Mouse (Mus musculus) cerebellum, adult 2 months (tissue): ENCODE data around the gene Prss30. TPM values are rescaled to one million over a fixed set of nuclear protein-coding genes. Genes with fewer than 3 reads are reported as not detected.

ENCODE experiments used
- DNase-seq, 2 experiments: peaks; one replicate each; pipeline ENCODE4 v3.0.0; 2021
- H3K27ac ChIP-seq: fragments of 200-500 bp; 2 replicates; pipeline ENCODE4 v1.5.1; 2012; ENCODE audit warnings: low read length, control low read depth, inconsistent platforms; ENCODE audit not compliant: insufficient read depth
- H3K27me3 ChIP-seq: fragments of 200-500 bp; 2 replicates; pipeline ENCODE4 v1.6.1; 2012; ENCODE audit warnings: inconsistent platforms, mild to moderate bottlenecking, low read length, moderate library complexity; ENCODE audit not compliant: control insufficient read depth, insufficient read depth
- H3K4me1 ChIP-seq: fragments of 200-500 bp; 2 replicates; pipeline ENCODE4 v1.6.1; 2011; ENCODE audit warnings: low read length; ENCODE audit not compliant: control insufficient read depth, insufficient read depth
- H3K4me3 ChIP-seq: fragments of 200-500 bp; replicated peaks from 2 replicates; pipeline ENCODE3; 2011; ENCODE audit warnings: mild to moderate bottlenecking, low read depth, low read length, control low read depth; ENCODE audit not compliant: insufficient read depth
- CTCF ChIP-seq: fragments of 200-500 bp; IDR thresholded peaks from 2 replicates; pipeline ENCODE4 v1.5.1; 2011; ENCODE audit warnings: low read depth, mild to moderate bottlenecking, control low read depth, low read length, moderate library complexity, borderline replicate concordance; ENCODE audit not compliant: insufficient read depth
- POLR2A ChIP-seq: fragments of 200-500 bp; IDR thresholded peaks from 2 replicates; pipeline ENCODE4 v1.6.1; 2011; ENCODE audit warnings: low read length, control low read depth, borderline replicate concordance; ENCODE audit not compliant: insufficient read depth
- WGBS: fragments of 180-500 bp; shearing (Covaris S2); methylation state at CpG from one replicate; pipeline ENCODE4 v1.1.7; 2018; 5-methylcytosine and 5-hydroxymethylcytosine counted together
- polyA plus RNA-seq: library from polyadenylated mRNA; depleted of rRNA; stranded (reverse); fragments of >200 nt; gene quantifications from 2 replicates; pipeline ENCODE4 v1.2.3, GENCODE M21; 2012; rRNA removed

Prss30 gene
- polyA plus RNA-seq, result 0.11 and 0.16 TPM in 2 replicates

- no peak for DNase-seq
- Histone ChIP-seq H3K4me3 (no peak within 1 kb of the TSS), H3K27me3 (no peaks in the 10 kb centered on the region), H3K27ac (no peak within 1 kb of the TSS), H3K4me1 (no peaks in the 10 kb centered on the region)
- WGBS, result 66% methylated on average over 10 of the region's 10 CpGs
- no peak for TF ChIP-seq POLR2A
Measured at GRCm38 (mm10) chr17:23980297-23980909, at the start of gene Prss30. Gene Prss30, minus strand, starts transcription at chr17:23980566.

- TF ChIP-seq CTCF (no peak), POLR2A (no peak)
- 66% methylated on average over 7 of the region's 7 CpGs for WGBS
- H3K27ac ChIP-seq, result no peak overlapping the region
- H3K4me3 ChIP-seq, result no peak overlapping the region
- no peaks in the 10 kb centered on the region for H3K27me3 ChIP-seq
- H3K4me1 ChIP-seq, result no peaks in the 10 kb centered on the region
- DNase-seq, result no peak
Measured at GRCm38 (mm10) chr17:24029477-24029876, 49.1 kb upstream of the Prss30 start.

GRCm38 (mm10) chr17:24021375-24022199, 41.2 kb upstream of the Prss30 start:
- DNase-seq, result no peak
- Histone ChIP-seq H3K27ac (no peak overlapping the region), H3K27me3 (no peaks in the 10 kb centered on the region), H3K4me3 (no peak overlapping the region), H3K4me1 (no peaks in the 10 kb centered on the region)
- 64% methylated on average over 5 of the region's 5 CpGs for WGBS
- TF ChIP-seq POLR2A, result no peak
- no peak for TF ChIP-seq CTCF

- H3K4me1 ChIP-seq, result no peaks in the 10 kb centered on the region
- H3K27ac ChIP-seq, result no peak overlapping the region
- no peaks in the 10 kb centered on the region for H3K27me3 ChIP-seq
- WGBS, result 83% methylated on average over 6 of the region's 6 CpGs
- H3K4me3 ChIP-seq, result no peak overlapping the region
- TF ChIP-seq POLR2A (no peak), CTCF (no peak)
- no peak for DNase-seq
Measured at GRCm38 (mm10) chr17:24020696-24021095, 40.3 kb upstream of the Prss30 start.

GRCm38 (mm10) chr17:24015727-24016126, 35.4 kb upstream of the Prss30 start:
- H3K27ac ChIP-seq, result no peak overlapping the region
- no peaks in the 10 kb centered on the region for H3K27me3 ChIP-seq
- H3K4me3 ChIP-seq, result no peak overlapping the region
- 27% methylated on average over 14 of the region's 14 CpGs for WGBS
- TF ChIP-seq POLR2A (no peak), CTCF (peak; percentile 48; the same call in 1 of the 2 replicates)
- DNase-seq, result peak in 1 of 2 experiments; percentile 29
- H3K4me1 ChIP-seq, result no peaks in the 10 kb centered on the region

- H3K27ac ChIP-seq, result no peak overlapping the region
- no peak for TF ChIP-seq POLR2A
- TF ChIP-seq CTCF, result no peak
- H3K4me3 ChIP-seq, result no peak overlapping the region
- DNase-seq, result no peak
- H3K27me3 ChIP-seq, result no peaks in the 10 kb centered on the region
- H3K4me1 ChIP-seq, result no peaks in the 10 kb centered on the region
- 85% methylated on average over 5 of the region's 5 CpGs for WGBS
Measured at GRCm38 (mm10) chr17:24014433-24014965, 34.1 kb upstream of the Prss30 start.

- DNase-seq, result no peak
- Histone ChIP-seq H3K4me1 (no peaks in the 10 kb centered on the region), H3K27me3 (no peaks in the 10 kb centered on the region), H3K27ac (no peak overlapping the region), H3K4me3 (no peak overlapping the region)
- 47% methylated on average over 2 of the region's 2 CpGs for WGBS
- TF ChIP-seq CTCF (no peak), POLR2A (no peak)
Measured at GRCm38 (mm10) chr17:24012921-24013320, 32.6 kb upstream of the Prss30 start.

GRCm38 (mm10) chr17:24009617-24010016, 29.3 kb upstream of the Prss30 start:
- no peaks in the 10 kb centered on the region for H3K4me1 ChIP-seq
- no peaks in the 10 kb centered on the region for H3K27me3 ChIP-seq
- no peak overlapping the region for H3K4me3 ChIP-seq
- TF ChIP-seq POLR2A (no peak), CTCF (no peak)
- no peak for DNase-seq
- H3K27ac ChIP-seq, result no peak overlapping the region
- WGBS, result 43% methylated on average over 5 of the region's 5 CpGs
